Mouse (Mus musculus): ENCODE results near the gene Tsc2.

Tsc2 gene

DNA sequence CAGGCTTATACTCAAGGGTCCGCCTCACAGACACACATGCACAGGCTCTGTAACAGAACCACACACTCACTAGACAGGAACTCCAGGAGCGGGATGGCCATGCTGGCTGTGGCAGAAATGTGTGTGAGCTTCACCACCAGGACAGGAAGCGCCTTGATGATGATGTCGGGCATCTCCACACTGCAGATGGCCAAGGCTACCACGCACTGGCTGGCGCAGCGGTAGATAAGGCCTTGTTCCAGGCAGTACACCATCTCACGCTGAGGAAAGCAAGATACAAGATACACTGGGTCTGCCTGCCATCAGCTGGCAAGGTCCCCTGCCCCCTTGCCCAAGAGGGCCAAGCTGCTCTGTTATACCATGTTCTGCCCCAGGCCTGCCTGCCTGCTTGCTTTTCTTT, 23.6 kb downstream of the Tsc2 start:
- no peak for DNase-seq (ENCODE audit: low spot score in 2 of 2)

- DNase-seq (ENCODE audit: low spot score in 2 of 2): no peak
Measured at GRCm38 (mm10) chr17:24608370-24608769, 24.1 kb downstream of the Tsc2 start.

- no peak for DNase-seq (ENCODE audit: low spot score in 2 of 2)
Measured at GRCm38 (mm10) chr17:24604557-24604956, 27.9 kb downstream of the Tsc2 start.

DNA sequence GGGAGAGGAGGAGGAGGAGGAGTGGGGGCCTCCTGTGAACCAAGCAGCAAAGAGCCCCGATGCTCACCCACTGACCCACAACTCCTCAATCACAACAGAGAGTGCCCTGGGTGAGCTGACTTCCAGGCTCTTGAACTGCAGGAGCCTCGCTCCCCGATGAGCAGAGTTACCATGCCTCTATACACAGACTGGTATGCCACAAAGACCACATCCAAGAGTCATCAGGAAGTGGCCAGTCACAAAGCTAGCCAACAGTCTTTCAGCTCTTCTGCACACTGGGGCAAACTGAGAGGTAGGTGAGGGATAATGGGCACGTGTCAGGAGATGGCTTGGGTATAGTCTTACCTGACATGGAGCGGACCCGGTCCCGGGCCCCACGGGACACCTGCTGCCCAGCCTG, 28.5 kb downstream of the Tsc2 start:
- no peak for DNase-seq (ENCODE audit: low spot score in 2 of 2)

DNA sequence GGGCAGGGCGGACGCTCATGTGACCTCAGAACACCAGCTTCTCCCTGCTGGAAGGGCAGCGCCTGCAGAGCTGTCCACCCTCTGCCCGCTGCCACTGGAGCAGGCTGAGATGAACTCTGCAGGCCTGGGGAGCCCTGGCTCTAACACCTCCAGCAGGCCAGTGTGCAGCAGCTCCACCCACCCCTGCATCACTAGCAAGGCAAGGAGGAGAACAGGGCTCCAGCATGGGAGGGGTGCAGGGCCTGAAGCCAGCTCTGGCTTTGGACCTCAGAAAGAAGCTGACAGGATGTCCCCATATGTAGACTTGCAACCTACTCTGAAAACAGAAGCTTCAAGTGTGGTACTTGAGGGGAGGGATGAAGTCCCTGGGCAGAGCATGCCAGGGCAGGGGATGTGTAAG, 31.9 kb downstream of the Tsc2 start:
- no peak for DNase-seq (ENCODE audit: low spot score in 2 of 2)

DNA sequence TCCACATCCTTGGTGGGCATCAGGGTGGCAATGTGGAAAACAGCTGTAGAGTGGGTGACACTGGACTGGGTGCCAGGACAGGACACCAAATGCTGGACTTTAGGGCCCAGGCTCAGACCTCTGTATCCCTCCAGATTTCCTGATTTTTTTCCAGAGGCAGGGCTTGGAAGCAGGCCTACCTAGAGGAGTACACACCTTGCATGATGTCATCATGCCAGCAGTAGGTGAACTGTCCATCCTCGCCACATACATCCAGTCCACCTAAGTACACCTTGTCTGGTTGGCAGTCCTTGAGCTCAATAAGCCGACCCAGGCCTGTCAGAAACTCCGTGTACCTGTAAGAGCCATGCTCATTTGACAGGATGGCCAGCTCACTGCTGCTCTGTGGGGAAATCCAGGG, 34.4 kb downstream of the Tsc2 start:
- no peak for DNase-seq (ENCODE audit: low spot score in 2 of 2)

DNA sequence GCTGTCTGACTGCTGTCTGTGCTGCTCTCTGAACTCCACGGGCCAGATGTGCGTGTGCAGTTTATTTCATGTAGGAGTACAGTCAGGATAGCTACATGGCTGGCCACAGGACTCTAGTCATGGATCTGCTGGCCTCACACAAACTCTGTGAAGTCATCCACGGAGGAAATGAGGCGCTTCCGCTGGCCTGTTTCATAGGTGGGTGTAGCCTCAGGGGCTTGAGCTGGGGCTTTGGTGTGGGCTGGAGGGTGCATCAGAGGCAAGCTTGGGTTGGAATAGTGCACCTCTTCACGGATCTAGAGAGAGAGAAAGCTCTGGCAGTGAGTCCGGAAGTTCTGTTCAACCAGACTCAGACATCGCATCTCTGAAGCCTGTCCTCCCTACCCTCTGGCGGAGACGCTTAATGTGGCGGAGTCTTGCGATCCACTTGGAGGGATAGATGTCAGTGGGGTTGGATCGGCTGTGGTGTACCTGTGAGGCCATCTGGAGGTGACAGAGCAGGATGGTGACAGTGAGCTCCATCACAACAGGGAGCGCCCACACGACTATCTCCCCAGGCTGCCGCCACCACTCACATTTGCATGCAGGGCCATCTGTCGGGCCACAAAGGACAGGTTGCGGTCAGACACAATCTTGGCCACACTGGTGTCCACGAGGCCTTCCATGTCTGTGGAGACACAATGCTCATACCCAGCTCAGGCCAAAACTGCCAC, 35.8 kb downstream of the Tsc2 start:
- DNase-seq (ENCODE audit: low spot score in 2 of 2): no peak

DNA sequence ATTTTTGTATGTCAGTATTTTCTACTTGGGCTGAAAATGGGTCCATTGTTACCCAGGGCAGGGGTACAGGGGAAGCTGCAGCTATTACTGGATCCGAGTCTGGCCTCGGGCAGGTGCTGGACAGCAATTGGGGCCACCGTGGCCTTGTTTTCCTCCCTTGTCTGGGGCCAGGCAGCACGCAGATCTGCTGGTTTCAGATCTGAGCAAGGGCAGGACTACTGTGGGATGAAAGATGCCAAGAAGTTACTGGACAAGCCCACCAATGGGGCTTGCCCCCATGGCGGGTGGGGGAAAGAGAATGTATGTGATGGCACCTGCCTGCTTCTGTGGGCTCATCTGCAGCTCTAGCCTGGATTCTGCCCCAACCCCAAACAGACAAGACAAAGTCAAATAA, 36.4 kb downstream of the Tsc2 start:
- no peak for DNase-seq (ENCODE audit: low spot score in 2 of 2)

DNA sequence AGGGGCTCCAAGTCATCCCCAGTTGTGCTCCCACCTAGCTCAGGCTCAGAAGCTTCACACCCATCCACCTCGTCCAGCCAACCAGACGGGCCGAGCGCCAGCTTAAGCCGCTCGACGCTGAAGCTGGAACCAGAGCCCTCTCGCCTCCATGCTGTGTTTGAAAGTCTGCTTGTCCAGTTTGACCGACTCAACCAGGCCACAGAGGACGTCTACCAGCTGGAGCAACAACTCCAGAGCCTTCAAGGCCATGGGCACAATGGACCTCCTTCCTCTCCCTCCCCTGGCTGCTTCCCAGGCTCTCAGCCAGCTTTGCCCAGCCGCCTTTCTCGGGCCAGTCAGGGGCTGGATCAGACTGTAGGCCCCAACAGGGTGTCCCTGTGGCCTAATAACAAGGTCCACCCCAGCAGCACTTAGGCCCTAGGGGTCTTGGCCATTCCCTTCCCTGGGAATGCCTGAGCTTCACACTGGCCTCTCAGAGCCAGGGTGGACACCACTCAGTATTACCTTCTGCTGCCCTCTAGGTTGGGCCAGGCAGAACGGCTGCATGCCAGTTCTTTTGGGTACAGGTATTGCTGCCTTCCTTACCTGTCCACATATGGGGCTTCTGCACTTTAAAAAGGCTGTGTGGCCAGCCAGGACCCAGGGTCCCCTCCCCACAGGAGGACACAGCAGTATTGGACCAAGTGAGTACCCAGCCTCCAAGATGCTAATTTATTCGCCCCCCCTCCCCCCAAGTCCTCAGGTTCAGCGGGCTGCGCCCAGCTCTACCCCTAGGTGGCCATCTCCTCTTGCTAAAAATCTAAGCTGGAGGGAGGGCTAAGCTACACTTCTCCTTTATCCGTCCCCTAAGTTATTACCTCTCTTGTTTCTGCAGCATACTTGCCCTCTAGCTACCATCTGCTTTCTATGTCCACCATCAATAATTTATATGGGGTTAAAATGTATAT, 37.0 kb downstream of the Tsc2 start:
- DNase-seq (ENCODE audit: low spot score in 2 of 2): no peak

DNA sequence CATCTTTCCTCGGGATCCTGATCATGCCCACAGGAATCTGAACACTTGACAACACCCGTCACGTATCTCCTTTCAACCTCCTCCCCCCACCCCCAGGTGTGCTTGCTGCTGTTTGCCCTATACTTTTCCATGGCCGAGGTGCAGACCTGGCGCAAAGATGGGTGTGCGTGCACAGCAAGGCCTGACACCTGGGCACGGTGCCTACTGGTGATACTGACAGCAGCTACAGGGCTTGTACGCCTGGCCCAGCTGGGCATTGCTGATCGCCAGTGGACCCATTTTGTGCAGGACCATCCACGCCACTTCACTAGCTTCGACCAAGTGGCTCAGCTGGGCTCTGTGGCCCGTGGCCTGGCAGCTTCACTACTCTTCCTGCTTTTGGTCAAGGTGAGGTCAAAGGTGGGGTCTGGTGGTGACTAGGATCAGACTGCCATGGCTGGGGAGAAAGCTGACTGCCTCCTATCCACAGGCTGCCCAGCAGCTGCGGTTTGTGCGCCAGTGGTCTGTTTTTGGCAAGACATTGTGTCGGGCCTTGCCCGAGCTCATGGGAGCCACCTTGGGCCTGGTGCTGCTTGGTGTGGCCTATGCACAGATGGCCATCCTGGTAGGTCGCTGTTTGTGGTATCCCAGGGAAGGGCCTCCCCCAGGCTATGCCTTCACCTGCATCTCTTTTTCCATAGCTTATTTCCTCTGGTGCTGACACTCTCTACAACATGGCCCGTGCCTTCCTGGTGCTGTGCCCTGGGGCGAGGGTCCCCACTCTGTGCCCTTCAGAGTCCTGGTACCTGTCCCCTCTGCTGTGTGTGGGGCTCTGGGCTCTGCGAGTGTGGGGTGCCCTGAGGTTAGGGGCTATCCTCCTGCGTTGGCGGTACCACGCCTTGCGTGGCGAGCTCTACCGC, 38.2 kb downstream of the Tsc2 start:
- no peak for DNase-seq (ENCODE audit: low spot score in 2 of 2)

DNA sequence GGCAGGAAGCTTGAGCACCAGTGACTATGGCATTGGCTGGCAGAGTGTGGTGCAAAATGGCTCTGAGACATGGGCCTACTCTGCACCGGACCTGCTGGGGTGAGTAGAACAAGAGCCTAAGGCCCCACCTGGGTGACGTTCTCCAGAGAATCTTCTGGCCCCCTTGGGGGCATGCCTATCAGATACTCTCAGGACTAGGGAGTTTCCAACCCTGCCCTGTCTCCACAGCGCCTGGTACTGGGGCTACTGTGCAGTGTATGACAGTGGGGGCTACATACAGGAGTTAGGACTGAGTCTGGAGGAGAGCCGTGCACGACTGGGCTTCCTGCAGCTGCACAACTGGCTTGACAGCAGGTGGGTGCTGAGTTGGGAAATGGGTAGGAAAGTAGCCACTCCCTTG, 39.2 kb downstream of the Tsc2 start:
- no peak for DNase-seq (ENCODE audit: low spot score in 2 of 2)

GRCm38 (mm10) chr17:24591695-24592094, 40.7 kb downstream of the Tsc2 start:
- no peak for DNase-seq (ENCODE audit: low spot score in 2 of 2)

GRCm38 (mm10) chr17:24590943-24591342, 41.5 kb downstream of the Tsc2 start:
- no peak for DNase-seq (ENCODE audit: low spot score in 2 of 2)

DNA sequence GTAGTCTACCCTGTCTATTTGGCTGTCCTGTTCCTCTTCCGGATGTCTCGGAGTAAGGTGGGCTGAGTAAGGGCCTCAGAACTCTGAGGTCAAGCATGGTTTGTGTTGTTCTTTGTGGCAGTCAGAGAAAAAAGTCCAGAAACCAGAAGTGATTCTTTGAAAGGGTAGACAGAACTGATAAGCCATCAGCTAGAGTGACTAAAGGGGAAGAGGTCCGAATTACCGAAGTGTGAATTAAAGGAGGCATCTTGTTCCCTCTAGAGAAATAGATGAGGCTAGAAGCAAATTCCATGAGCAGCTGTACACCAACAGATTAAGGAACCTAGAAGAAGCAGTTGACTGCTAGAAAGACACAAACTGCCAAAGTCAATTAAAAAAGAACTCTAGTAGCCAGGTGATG, 45.9 kb downstream of the Tsc2 start:
- DNase-seq (ENCODE audit: low spot score in 2 of 2): no peak

- no peak for DNase-seq (ENCODE audit: low spot score in 2 of 2)
Measured at GRCm38 (mm10) chr17:24584520-24584919, 47.9 kb downstream of the Tsc2 start.

GRCm38 (mm10) chr17:24583599-24584460, 48.6 kb downstream of the Tsc2 start:
- no peak for DNase-seq (ENCODE audit: low spot score in 2 of 2)

GRCm38 (mm10) chr17:24580287-24580686, 52.1 kb downstream of the Tsc2 start:
- DNase-seq (ENCODE audit: low spot score in 2 of 2): no peak

GRCm38 (mm10) chr17:24579532-24579931, 52.9 kb downstream of the Tsc2 start:
- DNase-seq (ENCODE audit: low spot score in 2 of 2): no peak

DNA sequence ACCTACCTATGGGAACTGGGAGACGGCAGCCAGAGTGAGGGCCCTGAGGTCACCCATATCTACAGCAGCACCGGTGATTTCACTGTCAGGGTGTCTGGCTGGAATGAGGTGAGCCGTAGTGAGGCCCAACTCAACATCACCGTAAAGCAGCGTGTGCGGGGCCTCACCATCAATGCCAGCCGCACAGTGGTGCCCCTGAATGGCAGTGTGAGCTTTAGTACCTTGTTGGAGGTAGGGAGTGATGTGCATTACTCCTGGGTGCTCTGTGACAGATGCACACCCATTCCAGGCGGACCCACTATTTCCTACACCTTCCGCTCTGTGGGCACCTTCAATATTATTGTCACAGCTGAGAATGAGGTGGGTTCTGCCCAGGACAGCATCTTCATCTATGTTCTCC, 58.6 kb downstream of the Tsc2 start:
- DNase-seq (ENCODE audit: low spot score in 2 of 2): no peak

DNA sequence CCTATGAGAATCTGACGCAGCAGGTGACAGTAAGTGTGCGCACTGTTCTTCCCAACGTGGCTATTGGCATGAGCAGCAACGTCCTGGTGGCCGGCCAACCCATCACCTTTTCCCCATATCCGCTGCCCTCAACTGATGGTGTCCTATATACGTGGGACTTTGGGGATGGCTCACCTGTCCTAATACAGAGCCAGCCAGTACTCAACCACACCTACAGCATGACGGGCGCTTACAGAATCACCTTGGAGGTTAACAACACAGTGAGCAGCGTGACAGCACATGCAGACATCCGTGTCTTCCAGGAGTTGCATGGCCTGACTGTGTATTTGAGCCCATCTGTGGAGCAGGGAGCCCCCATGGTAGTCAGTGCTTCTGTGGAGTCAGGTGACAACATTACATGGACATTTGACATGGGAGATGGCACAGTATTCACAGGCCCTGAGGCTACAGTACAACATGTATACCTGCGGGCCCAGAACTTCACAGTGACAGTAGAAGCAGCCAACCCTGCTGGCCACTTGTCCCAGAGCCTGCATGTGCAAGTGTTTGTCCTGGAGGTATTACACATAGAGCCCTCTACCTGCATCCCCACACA, 59.7 kb downstream of the Tsc2 start:
- no peak for DNase-seq (ENCODE audit: low spot score in 2 of 2)

GRCm38 (mm10) chr17:24569837-24570236, 62.6 kb downstream of the Tsc2 start:
- no peak for DNase-seq (ENCODE audit: low spot score in 2 of 2)
